Mouse (Mus musculus): Measurements from ENCODE around the gene Dlx1.

DNA sequence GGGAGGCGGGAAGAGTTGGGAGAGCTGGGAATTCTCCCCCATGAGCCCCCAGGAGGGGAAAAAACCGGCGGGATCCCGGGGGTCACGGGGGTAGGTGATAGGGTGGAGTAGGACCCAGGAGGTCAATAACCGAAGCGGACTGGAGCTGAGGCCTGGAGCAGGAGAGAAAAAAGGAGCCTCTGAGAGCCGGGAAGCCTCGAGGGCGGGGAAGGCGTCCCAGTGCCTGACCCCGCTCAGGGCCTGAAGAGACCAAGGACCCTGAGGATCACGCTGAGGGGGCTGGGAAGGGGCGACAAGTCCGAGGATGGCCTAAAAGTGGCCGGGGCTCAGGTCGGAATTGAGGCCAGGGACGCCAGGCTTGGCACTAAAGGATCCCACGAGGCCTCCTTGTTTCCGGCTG lies 16.0 kb downstream of the Dlx1 start:
- TF ChIP-seq CTCF (IDR thresholded peaks at IDR 0.05; ENCODE audit: low read depth, low read length) (no peak), GATA1 (IDR thresholded peaks at IDR 0.05; ENCODE audit: borderline replicate concordance, low read length) (no peak), POLR2AphosphoS5 (IDR thresholded peaks at IDR 0.05; ENCODE audit: insufficient replicate concordance, low read depth, low read length) (no peak), GATA2 (IDR thresholded peaks at IDR 0.05; ENCODE audit: borderline replicate concordance, low read depth, low read length) (no peak), TAL1 (conservative IDR thresholded peaks at IDR 0.05; ENCODE audit: low read depth, low read length) (no peak)
